Mouse (Mus musculus) embryonic fibroblast, embryonic 13.5 days (primary cell): ENCODE measurements around the gene Ctsl. TPM values are rescaled to one million over a fixed set of nuclear protein-coding genes. Genes with fewer than 3 reads are reported as not detected.

Experiments used
- H3K27ac ChIP-seq: 2 replicates; pipeline ENCODE4 v1.5.1; 2012; ENCODE audit warnings: low read length, control low read depth, inconsistent platforms; ENCODE audit not compliant: insufficient read depth
- H3K4me1 ChIP-seq: 2 replicates; pipeline ENCODE4 v1.6.1; 2011; ENCODE audit warnings: low read length; ENCODE audit not compliant: control insufficient read depth, insufficient read depth
- H3K4me3 ChIP-seq: 2 replicates; pipeline ENCODE4 v1.5.1; 2011; ENCODE audit warnings: mild to moderate bottlenecking, control low read depth, low read length; ENCODE audit not compliant: insufficient read depth
- CTCF ChIP-seq: IDR thresholded peaks from 2 replicates; pipeline ENCODE4 v1.5.1; 2011; ENCODE audit warnings: mild to moderate bottlenecking, control low read depth, low read length, moderate library complexity, borderline replicate concordance; ENCODE audit not compliant: insufficient read depth
- POLR2A ChIP-seq: IDR thresholded peaks from 2 replicates; pipeline ENCODE4 v1.6.1; 2011; ENCODE audit warnings: low read depth, mild to moderate bottlenecking, control low read depth, low read length, moderate library complexity
- polyA plus RNA-seq: library from polyadenylated mRNA; stranded (reverse); fragments of >200 nt; gene quantifications from 2 replicates; pipeline ENCODE4 v1.2.4, GENCODE M21; 2011; ENCODE audit warnings: low read depth; ENCODE audit not compliant: missing spikeins, insufficient read length

Gene Ctsl
- 713 and 939 TPM in 2 replicates for polyA plus RNA-seq

GRCm38 (mm10) chr13:64370173-64370940 is at the start of gene Ctsl:
Ctsl (minus strand) TSS chr13:64370890.
- peaks cover 5% of the 10 kb centered on the region; the same call in 1 of the 2 replicates for H3K4me1 ChIP-seq
- TF ChIP-seq POLR2A (peak; percentile 98), CTCF (no peak)
- peak within 1 kb of the TSS; percentile 91 for H3K4me3 ChIP-seq
- peak within 1 kb of the TSS; percentile 45 for H3K27ac ChIP-seq

GRCm38 (mm10) chr13:64416955-64417601 is 46.4 kb upstream of the Ctsl start:
- TF ChIP-seq POLR2A (no peak), CTCF (no peak)
- no peak overlapping the region for H3K27ac ChIP-seq
- no peak overlapping the region for H3K4me3 ChIP-seq
- peaks cover 3% of the 10 kb centered on the region; the same call in 1 of the 2 replicates for H3K4me1 ChIP-seq

- H3K4me1 ChIP-seq, result no peaks in the 10 kb centered on the region
- no peak overlapping the region for H3K4me3 ChIP-seq
- no peak for TF ChIP-seq POLR2A
- H3K27ac ChIP-seq, result no peak overlapping the region
Observed at GRCm38 (mm10) chr13:64415659-64416058, 45.0 kb upstream of the Ctsl start.

GRCm38 (mm10) chr13:64412752-64413257 is 42.1 kb upstream of the Ctsl start:
- H3K27ac ChIP-seq, result no peak overlapping the region
- H3K4me1 ChIP-seq, result no peaks in the 10 kb centered on the region
- no peak overlapping the region for H3K4me3 ChIP-seq
- TF ChIP-seq CTCF (no peak), POLR2A (no peak)

GRCm38 (mm10) chr13:64411282-64411681 is 40.6 kb upstream of the Ctsl start:
- TF ChIP-seq CTCF (no peak), POLR2A (no peak)
- Histone ChIP-seq H3K4me3 (no peak overlapping the region), H3K27ac (no peak overlapping the region), H3K4me1 (no peaks in the 10 kb centered on the region)

GRCm38 (mm10) chr13:64410604-64411003 is 39.9 kb upstream of the Ctsl start:
- TF ChIP-seq POLR2A, result no peak
- TF ChIP-seq CTCF, result no peak
- no peak overlapping the region for H3K27ac ChIP-seq
- H3K4me1 ChIP-seq, result no peaks in the 10 kb centered on the region; the same call in 1 of the 2 replicates
- no peak overlapping the region for H3K4me3 ChIP-seq

GRCm38 (mm10) chr13:64407992-64408391 is 37.3 kb upstream of the Ctsl start:
- Histone ChIP-seq H3K4me1 (no peaks in the 10 kb centered on the region; the same call in none of the 2 replicates), H3K4me3 (no peak overlapping the region), H3K27ac (no peak overlapping the region)
- TF ChIP-seq CTCF (no peak), POLR2A (no peak)

GRCm38 (mm10) chr13:64405550-64405949 is 34.9 kb upstream of the Ctsl start:
- Histone ChIP-seq H3K27ac (no peak overlapping the region), H3K4me3 (no peak overlapping the region), H3K4me1 (peaks cover 6% of the 10 kb centered on the region)
- TF ChIP-seq CTCF (no peak), POLR2A (no peak)

- TF ChIP-seq POLR2A (no peak), CTCF (no peak)
- Histone ChIP-seq H3K4me3 (no peak overlapping the region), H3K27ac (no peak overlapping the region), H3K4me1 (peaks cover 6% of the 10 kb centered on the region)
Observed at GRCm38 (mm10) chr13:64403519-64403918, 32.8 kb upstream of the Ctsl start.

- H3K4me3 ChIP-seq, result no peak overlapping the region
- H3K27ac ChIP-seq, result no peak overlapping the region
- TF ChIP-seq POLR2A (no peak), CTCF (no peak)
- peaks cover 8% of the 10 kb centered on the region for H3K4me1 ChIP-seq
Observed at GRCm38 (mm10) chr13:64402951-64403460, 32.3 kb upstream of the Ctsl start.
